Mouse (Mus musculus) hindbrain, embryonic 12.5 days (tissue): Measurements from ENCODE around the gene Snrnp35. TPM values are rescaled to one million over a fixed set of nuclear protein-coding genes. Genes with fewer than 3 reads are reported as not detected.

Source experiments
- ATAC-seq: fragments of 200-750 bp; cut with Nextera tagmentation; 2 replicates; pipeline ENCODE4 v1.8.0; 2017; ENCODE audit warnings: moderate TSS enrichment; ENCODE audit not compliant: low FRiP score
- H3K27ac ChIP-seq: fragments of 300-500 bp; sonication (generic); 2 replicates; pipeline ENCODE4 v1.5.1; 2016; ENCODE audit warnings: mild to moderate bottlenecking
- H3K27me3 ChIP-seq: fragments of 300-500 bp; sonication (generic); 2 replicates; pipeline ENCODE4 v1.6.1; 2016; ENCODE audit warnings: mild to moderate bottlenecking
- H3K36me3 ChIP-seq: fragments of 300-500 bp; sonication (generic); 2 replicates; pipeline ENCODE4 v1.6.1; 2016; ENCODE audit warnings: mild to moderate bottlenecking
- H3K4me1 ChIP-seq: fragments of 300-500 bp; sonication (generic); 2 replicates; pipeline ENCODE4 v1.6.1; 2016
- H3K4me2 ChIP-seq: fragments of 300-500 bp; sonication (generic); replicated peaks from 2 replicates; pipeline ENCODE4 v1.6.1; 2016; ENCODE audit warnings: mild to moderate bottlenecking
- H3K4me3 ChIP-seq: fragments of 300-500 bp; sonication (generic); 2 replicates; pipeline ENCODE4 v1.5.1; 2016; ENCODE audit warnings: mild to moderate bottlenecking
- H3K9ac ChIP-seq: fragments of 300-500 bp; sonication (generic); 2 replicates; pipeline ENCODE4 v1.6.1; 2016; ENCODE audit warnings: mild to moderate bottlenecking, moderate library complexity
- H3K9me3 ChIP-seq: fragments of 300-500 bp; sonication (generic); replicated peaks from 2 replicates; pipeline ENCODE4 v1.6.1; 2016; ENCODE audit warnings: mild to moderate bottlenecking
- WGBS: fragments of 180-500 bp; shearing (Covaris S2); methylation state at CpG from one replicate; pipeline ENCODE4 v1.1.7; 2016; 5-methylcytosine and 5-hydroxymethylcytosine counted together
- polyA plus RNA-seq: library from polyadenylated mRNA; unstranded; fragments of >200 nt; fragmentation: Nextera tagmentation; extraction: Ambion mirVana; gene quantifications from 2 replicates; pipeline ENCODE4 v1.2.1, GENCODE M21; 2016

Gene Snrnp35
- polyA plus RNA-seq, 1 experiment from 2014 or later: 23.8 TPM

DNA sequence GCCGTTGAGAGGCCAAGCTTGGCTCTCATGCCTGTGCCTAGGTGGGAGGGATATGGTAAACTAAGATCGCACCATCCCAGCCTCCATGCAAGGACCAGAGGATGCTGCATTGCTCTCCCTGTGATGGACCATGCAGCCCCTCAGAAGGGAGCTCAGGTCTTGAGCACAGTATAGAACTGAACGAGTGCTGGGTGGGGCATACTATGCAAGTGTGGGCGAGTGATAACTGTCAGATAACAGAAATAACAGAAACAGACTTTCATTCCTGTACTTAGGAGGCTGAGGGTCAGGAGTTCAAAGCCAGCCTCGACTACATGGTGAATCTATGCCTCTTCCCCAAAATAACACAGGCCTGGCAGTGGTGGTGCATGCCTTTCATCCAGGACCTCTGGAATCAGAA is 52.1 kb downstream of the Snrnp35 start:
- H3K4me2 ChIP-seq: no peak overlapping the region
- 0 out of 2 replicates have a peak, but pooled peaks cover 9% of the 10 kb centered on the region for H3K27me3 ChIP-seq
- H3K4me1 ChIP-seq: peaks cover 18% of the 10 kb centered on the region
- WGBS: 67% methylated on average over 5 of the region's 5 CpGs
- ATAC-seq: no peak
- H3K9me3 ChIP-seq: no peaks in the 10 kb centered on the region
- H3K36me3 ChIP-seq: no peaks in the 10 kb centered on the region
- no peak overlapping the region for H3K4me3 ChIP-seq
- H3K9ac ChIP-seq: no peak overlapping the region
- no peak overlapping the region for H3K27ac ChIP-seq

DNA sequence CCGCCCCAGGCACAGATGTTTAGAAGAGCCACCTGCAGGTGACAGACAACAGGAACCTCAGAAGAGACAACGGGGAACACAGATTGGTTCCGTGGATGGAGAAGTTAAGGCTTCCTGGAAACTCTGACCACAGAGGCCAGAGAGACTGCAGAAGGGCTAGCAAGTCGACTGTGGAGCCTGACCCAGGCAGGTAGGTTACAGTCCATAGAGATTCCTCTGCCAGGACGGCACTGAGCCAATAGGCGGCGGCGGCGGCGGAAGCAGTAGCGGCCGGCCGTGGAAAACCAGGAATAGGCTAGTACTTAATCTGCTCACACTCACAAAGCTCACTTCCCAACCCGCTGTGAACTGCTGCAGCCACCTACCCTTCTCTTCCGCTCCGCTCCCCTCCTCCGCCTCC is 53.8 kb downstream of the Snrnp35 start:
- peak overlapping the region; percentile 27 for H3K4me2 ChIP-seq
- H3K27me3 ChIP-seq: 0 out of 2 replicates have a peak, but pooled peaks cover 9% of the 10 kb centered on the region
- peak overlapping the region; percentile 49; the same call in 1 of the 2 replicates for H3K9ac ChIP-seq
- peak overlapping the region; percentile 7; the same call in 1 of the 2 replicates for H3K4me3 ChIP-seq
- no peaks in the 10 kb centered on the region for H3K36me3 ChIP-seq
- ATAC-seq: no peak
- peaks cover 8% of the 10 kb centered on the region for H3K4me1 ChIP-seq
- H3K27ac ChIP-seq: peak overlapping the region; percentile 12; the same call in 1 of the 2 replicates
- 8% methylated on average over 17 of the region's 17 CpGs for WGBS
- no peaks in the 10 kb centered on the region for H3K9me3 ChIP-seq

DNA sequence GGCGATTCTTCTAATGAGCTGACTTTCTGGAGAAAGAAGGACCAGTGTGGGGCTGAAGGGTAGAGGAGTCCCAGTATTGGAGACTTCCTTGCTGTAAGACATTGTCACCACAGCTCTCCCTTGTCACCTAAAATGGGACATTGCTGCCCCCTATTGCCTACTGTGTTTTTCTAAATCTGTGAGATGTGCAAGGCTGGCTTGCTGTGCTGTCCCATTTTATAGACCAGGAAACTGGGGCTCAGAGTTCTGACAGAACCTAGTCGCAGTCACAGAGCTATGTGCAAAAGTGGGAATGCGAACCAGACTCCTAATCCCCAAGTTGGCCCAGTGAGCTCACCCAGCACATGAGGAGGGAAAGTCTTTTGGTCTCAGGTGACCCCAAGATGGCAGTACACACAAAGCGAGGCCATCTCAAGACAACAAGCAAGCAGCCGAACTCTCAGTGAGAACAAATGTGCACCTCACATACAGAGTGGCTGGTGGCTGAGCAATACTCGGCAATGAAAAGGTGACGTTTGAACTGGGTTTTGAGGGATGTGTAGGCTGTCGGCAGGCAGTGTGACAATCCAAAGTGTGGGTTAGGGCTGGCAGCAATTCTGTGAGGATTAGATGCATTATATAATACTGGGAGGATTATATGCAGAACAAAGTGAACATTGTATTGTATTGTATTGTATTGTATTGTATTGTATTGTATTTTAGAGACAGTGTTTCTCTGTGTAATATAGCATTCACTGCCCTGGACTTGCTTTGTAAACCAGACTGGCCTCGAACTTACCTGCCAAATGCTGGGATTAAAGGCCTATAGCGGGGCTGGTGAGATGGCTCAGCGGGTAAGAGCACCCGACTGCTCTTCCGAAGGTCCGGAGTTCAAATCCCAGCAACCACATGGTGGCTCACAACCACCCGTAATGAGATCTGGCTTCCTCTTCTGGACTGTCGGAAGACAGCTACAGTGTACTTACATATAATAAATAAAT is 56.2 kb downstream of the Snrnp35 start:
- no peak for ATAC-seq
- H3K4me2 ChIP-seq: no peak overlapping the region
- 77% methylated on average over 15 of the region's 16 CpGs for WGBS
- H3K9ac ChIP-seq: no peak overlapping the region
- peaks cover 6% of the 10 kb centered on the region; the same call in 1 of the 2 replicates for H3K36me3 ChIP-seq
- H3K27ac ChIP-seq: no peak overlapping the region
- H3K4me1 ChIP-seq: peaks cover 11% of the 10 kb centered on the region
- H3K4me3 ChIP-seq: no peak overlapping the region
- 0 out of 2 replicates have a peak, but pooled peaks cover 9% of the 10 kb centered on the region for H3K27me3 ChIP-seq
- no peaks in the 10 kb centered on the region for H3K9me3 ChIP-seq

DNA sequence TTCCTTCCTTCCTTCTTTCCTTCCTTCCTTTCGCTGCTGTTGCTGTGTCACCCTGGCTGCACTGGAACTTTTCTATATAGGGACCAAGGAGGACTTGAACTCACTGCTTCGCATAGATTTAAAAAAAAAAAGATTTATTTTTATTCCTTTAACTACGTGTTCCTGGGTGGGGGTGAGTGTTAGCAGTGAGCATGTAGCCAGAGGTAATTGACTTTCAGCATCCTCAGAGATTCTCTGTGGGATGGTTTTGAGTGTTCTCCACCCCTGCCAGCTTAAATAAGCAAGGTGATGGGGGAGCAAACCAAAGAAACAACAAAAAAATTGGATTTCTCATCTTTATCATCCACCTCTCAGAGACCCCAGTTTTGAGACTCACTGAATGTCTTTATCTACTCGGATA is 57.0 kb downstream of the Snrnp35 start:
- 80% methylated on average over 4 of the region's 4 CpGs for WGBS
- peak overlapping the region; percentile 73 for H3K27ac ChIP-seq
- 0 out of 2 replicates have a peak, but pooled peaks cover 9% of the 10 kb centered on the region for H3K27me3 ChIP-seq
- H3K9me3 ChIP-seq: no peaks in the 10 kb centered on the region
- peak overlapping the region; percentile 42 for H3K4me2 ChIP-seq
- no peak overlapping the region for H3K9ac ChIP-seq
- peaks cover 14% of the 10 kb centered on the region for H3K36me3 ChIP-seq
- H3K4me1 ChIP-seq: peaks cover 11% of the 10 kb centered on the region
- no peak for ATAC-seq
- peak overlapping the region; percentile 97; the same call in 1 of the 2 replicates for H3K4me3 ChIP-seq

DNA sequence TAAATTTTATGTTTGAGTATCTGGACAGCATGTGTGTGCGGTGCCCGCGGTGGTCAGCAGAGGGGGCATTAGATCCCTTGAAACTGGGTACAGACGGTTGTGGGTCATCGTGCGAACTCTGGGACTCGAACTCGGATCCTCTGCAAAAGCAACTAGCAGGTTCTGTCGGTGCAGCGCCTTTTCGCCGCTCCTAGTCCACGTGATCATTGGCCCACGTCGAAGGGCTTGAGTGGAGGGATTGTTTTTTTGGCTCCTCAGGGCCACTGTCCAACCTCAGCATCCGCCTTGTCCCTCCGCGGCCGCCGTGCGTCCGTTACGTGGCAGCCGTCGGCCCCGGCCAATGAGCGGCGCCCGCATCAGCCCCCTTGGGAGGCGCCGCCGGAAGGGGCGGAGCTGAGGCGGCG is 57.5 kb downstream of the Snrnp35 start, which contains the start of gene Tmed2:
Gene Tmed2 (plus strand): TSS at position 313 of the 404 bp plus-strand sequence.
- H3K9me3 ChIP-seq: no peaks in the 10 kb centered on the region
- peak within 1 kb of the TSS; percentile 97 for H3K4me3 ChIP-seq
- H3K4me2 ChIP-seq: peak within 1 kb of the TSS; percentile 83
- WGBS: under 1% methylated on average over 35 of the region's 35 CpGs
- H3K27me3 ChIP-seq: 0 out of 2 replicates have a peak, but pooled peaks cover 9% of the 10 kb centered on the region
- H3K36me3 ChIP-seq: peaks cover 19% of the 10 kb centered on the region
- H3K9ac ChIP-seq: peak within 1 kb of the TSS; percentile 95
- peaks cover 11% of the 10 kb centered on the region for H3K4me1 ChIP-seq
- ATAC-seq: peak; percentile 96
- peak within 1 kb of the TSS; percentile 84 for H3K27ac ChIP-seq

Other genes starting within 250 kb of the Snrnp35 start
- 6.9 and 7.0 TPM in 2 replicates for gene Pitpnm2, start 233.4 kb upstream of the Snrnp35 start, polyA plus RNA-seq
- gene Mphosph9, start 155.2 kb upstream of the Snrnp35 start, polyA plus RNA-seq: 17.5 and 18.6 TPM in 2 replicates
- gene 2810006K23Rik, start 155.0 kb upstream of the Snrnp35 start, polyA plus RNA-seq: 16.6 and 20.0 TPM in 2 replicates
- gene Cdk2ap1, start 120.1 kb upstream of the Snrnp35 start, polyA plus RNA-seq: 142 and 163 TPM in 2 replicates
- gene Sbno1, start 57.1 kb upstream of the Snrnp35 start, polyA plus RNA-seq: 108 and 113 TPM in 2 replicates
- gene Kmt5a, start 43.2 kb upstream of the Snrnp35 start, polyA plus RNA-seq: 62.9 and 67.3 TPM in 2 replicates
- gene Rilpl2, start 4.8 kb upstream of the Snrnp35 start, polyA plus RNA-seq: 18.0 and 20.0 TPM in 2 replicates
- 18.9 and 20.9 TPM in 2 replicates for gene Rilpl1, start 48.3 kb downstream of the Snrnp35 start, polyA plus RNA-seq
- gene Tmed2, start 57.6 kb downstream of the Snrnp35 start, polyA plus RNA-seq: 418 and 446 TPM in 2 replicates
- 18.0 and 19.1 TPM in 2 replicates for gene Ddx55, start 69.7 kb downstream of the Snrnp35 start, polyA plus RNA-seq
- 66.0 and 69.5 TPM in 2 replicates for gene Eif2b1, start 96.0 kb downstream of the Snrnp35 start, polyA plus RNA-seq
- 65.6 and 71.0 TPM in 2 replicates for gene Gtf2h3, start 96.0 kb downstream of the Snrnp35 start, polyA plus RNA-seq
- 54.5 and 61.2 TPM in 2 replicates for gene Atp6v0a2, start 145.4 kb downstream of the Snrnp35 start, polyA plus RNA-seq
- gene Dnah10, start 242.0 kb downstream of the Snrnp35 start, polyA plus RNA-seq: 0.26 and 0.40 TPM in 2 replicates